Mouse (Mus musculus): Measurements from ENCODE around the gene Ier5l. TPM values are rescaled to one million over a fixed set of nuclear protein-coding genes. Genes with fewer than 3 reads are reported as not detected.

Ier5l gene
- total RNA-seq, 2 experiments from 2014 or later, result not detected

DNA sequence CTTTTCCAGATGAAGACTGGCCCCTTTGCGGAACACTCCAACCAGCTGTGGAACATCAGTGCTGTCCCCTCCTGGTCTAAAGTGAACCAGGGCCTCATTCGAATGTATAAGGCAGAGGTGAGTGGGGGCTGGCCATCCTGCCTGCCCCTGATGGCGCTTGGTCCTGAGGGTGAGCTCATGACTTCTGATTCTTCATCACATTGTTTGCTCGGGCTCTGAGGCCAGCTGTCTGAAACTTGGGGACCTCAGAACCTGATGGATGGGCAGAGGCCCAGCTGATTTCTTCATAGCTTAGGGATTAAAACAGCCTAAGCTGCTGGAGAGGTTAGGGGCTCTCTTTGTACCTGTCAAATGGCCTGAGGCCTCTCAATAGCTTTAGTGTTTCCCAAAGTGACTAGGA is 30.7 kb downstream of the Ier5l start:
- ATAC-seq (replicated peaks; ENCODE audit: low FRiP score, poor library complexity, severe bottlenecking), result no peak

DNA sequence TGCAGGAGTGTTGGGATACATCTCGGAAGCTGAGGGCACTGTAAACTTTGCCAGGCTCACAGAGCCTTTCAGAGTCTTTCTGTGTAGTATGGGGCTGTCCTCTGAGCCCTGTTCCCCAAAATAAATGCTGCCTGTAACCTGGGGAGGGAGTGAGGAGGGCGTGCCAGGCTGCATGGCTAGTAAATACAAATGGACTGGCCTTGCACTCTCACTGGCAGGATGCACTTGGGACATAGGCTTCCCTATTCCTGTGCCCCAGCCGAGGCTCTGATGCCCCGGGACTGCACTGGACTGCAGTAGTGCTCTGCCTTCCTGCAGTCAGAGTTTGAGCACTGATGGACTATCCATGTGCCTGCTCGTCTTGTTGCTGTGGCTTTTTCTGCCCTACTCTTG is 31.5 kb downstream of the Ier5l start:
- ATAC-seq (replicated peaks; ENCODE audit: low FRiP score, poor library complexity, severe bottlenecking), result no peak

DNA sequence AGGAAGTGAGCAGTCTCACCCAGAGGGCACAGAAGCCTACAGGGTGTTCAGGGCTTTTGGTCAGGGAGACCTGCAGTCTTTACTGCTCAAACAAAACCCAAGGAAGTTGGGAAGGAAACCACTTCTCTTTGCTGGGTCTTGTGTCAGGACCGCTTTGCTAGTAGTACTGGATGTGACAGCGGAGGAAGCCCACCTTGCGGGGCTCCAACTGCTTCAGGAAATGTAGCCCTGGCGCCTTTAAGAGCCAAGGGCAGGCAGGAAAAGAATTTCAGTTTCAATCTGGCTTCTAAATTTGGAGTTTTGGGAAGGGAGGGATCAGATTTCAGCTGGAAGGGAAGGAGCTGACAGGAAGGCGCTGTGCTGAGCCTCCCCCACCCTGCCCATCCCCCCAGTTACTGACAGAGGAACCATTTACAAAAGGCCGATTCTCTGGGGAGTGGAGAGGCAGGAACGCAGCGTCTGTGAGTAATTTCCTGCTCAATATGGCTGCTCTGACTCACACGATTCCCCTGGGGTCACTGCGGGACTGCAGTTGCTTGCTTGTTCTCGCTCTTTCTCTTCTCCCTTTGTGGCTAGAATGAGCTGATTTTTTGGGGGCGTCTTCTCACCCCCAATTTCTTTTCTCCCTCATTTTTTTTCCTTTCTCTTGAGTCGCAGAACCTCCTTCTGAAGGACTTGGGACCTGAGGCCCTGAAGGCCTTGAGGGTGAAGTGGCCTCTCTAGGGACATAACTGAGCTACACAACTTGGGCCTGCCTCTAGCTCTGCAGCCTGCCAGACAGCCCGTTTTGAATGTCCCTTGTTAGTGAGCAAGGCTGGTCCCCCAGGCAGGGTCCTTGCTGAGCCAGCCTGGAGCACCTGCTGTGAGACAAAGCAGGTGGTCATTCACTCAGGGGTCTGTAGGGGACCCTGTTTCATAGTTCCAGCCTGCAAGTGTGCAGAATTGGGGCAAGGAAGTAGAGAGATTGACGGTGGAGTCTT is 32.2 kb downstream of the Ier5l start:
- no peak for ATAC-seq (replicated peaks; ENCODE audit: low FRiP score, poor library complexity, severe bottlenecking)

GRCm38 (mm10) chr2:30440701-30441517 is 33.1 kb downstream of the Ier5l start:
- peak; percentile 60 for ATAC-seq (replicated peaks; ENCODE audit: low FRiP score, poor library complexity, severe bottlenecking)

DNA sequence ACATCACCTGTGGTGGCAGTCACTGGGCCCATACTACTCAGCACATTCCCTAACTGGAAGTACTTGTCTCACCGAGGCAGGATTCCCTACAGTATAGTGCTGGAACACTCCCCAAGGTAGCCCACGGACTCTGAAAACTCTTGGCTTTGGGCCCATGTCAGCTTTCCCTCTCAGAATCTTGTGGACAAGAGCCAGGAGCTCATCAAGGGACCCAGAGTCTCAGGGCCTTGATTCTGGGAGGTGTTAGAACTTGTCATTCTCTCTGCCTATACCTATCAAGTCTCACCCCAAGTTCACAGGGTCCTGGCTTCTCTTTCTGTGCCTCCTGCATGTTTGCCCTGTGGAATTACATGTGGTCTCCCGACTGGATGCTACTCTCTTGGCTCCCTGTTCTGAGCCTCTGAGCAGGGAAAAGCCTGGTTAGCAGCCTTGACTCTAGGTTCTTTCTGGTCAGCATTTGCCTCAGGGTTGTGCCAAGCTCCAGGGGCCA is 33.8 kb downstream of the Ier5l start:
- no peak for ATAC-seq (replicated peaks; ENCODE audit: low FRiP score, poor library complexity, severe bottlenecking)

DNA sequence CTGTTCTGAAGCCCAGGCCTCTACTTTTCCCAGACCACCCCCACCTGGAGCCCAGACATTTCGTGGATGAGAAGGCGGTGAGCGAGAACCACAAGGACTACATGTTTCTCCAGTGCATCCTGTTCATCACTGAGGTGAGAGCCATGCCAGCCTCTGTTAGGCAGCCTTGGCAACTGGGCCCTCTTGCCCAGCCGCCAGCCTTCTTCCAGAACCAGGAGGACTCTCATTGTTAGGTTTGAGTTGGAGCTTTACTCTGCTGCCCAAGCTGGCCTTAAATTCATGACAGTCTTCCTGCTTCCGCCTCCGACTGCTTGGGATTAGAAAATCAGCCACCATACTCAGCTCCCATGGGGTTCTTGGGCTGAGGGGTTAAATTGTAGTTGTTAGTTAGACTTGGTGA is 34.4 kb downstream of the Ier5l start:
- ATAC-seq (replicated peaks; ENCODE audit: low FRiP score, poor library complexity, severe bottlenecking), result no peak

DNA sequence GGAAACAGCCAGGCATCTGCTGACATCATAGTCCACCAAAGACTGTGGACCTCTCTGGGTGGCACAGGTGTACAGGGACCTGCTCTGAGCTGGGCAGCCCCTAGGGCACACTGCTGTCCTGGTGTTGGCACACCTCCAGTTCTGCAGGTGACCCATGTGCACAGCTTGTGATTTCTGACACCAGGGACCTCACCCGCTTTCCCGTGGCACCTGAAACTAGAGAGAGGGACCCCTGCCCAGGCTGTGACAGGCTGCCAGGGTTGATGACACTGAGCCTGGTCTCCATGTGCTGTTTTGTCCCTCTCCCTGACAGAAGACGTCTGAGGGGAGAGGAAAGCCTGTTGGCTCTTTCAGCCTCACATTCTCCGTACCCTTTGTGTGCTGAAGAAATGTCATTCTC is 36.2 kb downstream of the Ier5l start:
- ATAC-seq (replicated peaks; ENCODE audit: low FRiP score, poor library complexity, severe bottlenecking), result no peak

- ATAC-seq (replicated peaks; ENCODE audit: low FRiP score, poor library complexity, severe bottlenecking), result no peak
Measured at GRCm38 (mm10) chr2:30436809-30437208, 37.2 kb downstream of the Ier5l start.

DNA sequence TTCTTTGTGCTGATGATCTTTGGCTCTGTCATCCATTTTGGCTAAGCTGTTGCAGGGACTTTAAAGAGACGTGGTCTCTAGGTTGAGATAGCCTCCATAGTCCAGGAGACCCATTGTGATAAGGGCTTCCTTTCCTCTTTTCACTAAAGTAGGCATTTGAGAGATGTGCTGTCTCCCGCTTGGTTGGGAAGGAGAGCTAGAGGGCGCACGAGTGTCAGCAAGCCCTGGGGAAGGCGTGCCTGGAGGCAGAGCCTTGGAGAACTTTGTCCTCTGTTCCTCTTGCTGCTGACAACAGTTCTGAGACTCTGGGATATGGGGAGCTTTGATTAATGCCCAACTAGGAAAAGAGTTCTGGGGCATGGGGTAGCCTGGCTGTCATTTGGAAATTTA is 37.9 kb downstream of the Ier5l start:
- no peak for ATAC-seq (replicated peaks; ENCODE audit: low FRiP score, poor library complexity, severe bottlenecking)

DNA sequence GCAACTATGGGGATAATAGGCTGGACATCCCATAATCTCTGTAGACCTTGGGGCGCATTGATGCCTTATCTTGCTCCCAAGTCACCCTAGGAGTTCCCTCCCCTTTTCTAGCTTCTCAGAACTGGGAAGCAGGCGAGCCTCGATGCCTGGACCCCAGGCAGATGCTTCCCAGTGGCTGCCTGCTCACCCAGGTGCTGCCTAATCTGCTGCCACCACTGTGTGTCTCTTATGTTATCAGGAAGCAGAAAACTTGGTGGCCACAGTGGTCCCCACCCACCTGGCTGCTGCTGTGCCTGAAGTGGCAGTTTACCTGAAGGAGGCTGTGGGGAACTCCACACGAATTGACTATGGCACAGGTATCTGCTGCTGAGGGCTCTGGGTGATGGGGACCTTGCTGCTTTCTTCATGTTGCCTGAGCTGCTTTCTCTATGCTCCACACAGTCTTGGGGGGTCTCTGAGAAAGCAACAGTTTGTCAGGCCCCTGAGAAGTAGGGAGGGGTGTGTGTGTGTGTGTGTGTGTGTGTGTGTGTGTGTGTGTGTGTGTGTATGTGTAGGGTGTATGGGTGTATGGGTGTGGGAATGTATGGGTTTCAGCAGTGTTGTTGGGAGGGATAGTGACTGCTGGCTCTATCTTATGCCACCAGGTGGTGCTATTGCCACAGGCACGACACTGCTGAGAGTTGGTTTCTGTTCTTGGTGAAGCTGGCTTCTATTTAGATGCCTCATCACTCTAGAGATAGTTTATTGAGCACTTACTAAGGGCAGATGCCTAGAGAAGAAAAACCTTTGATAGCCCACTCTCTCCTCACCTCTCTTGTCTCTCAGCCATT is 38.5 kb downstream of the Ier5l start:
- ATAC-seq (replicated peaks; ENCODE audit: low FRiP score, poor library complexity, severe bottlenecking), result peak; percentile 74

- ATAC-seq (replicated peaks; ENCODE audit: low FRiP score, poor library complexity, severe bottlenecking), result 0 out of 2 replicates have a peak, but pooled peaks have one; percentile 41
Measured at GRCm38 (mm10) chr2:30429156-30429555, 44.9 kb downstream of the Ier5l start.

Other genes with a start within 250 kb of the Ier5l start
- gene Lrrc8a, start 236.5 kb downstream of the Ier5l start, total RNA-seq (2015; ENCODE audit: low replicate concordance), result 7.9 TPM in 2 replicates
- gene Lrrc8a, start 236.5 kb downstream of the Ier5l start, total RNA-seq (2017; ENCODE audit: low replicate concordance), result 7.1 and 8.3 TPM in 2 replicates
- gene Gm28035, start 233.7 kb downstream of the Ier5l start, total RNA-seq (2015; ENCODE audit: low replicate concordance), result not detected in 2 replicates
- gene Gm28035, start 233.7 kb downstream of the Ier5l start, total RNA-seq (2017; ENCODE audit: low replicate concordance), result not detected in 2 replicates
- 2.7 TPM in 1 of 2 replicates, not detected in the other for gene Phyhd1, start 208.0 kb downstream of the Ier5l start, total RNA-seq (2015; ENCODE audit: low replicate concordance)
- gene Phyhd1, start 208.0 kb downstream of the Ier5l start, total RNA-seq (2017; ENCODE audit: low replicate concordance), result 1.3 and 5.6 TPM in 2 replicates
- not detected in 2 replicates for gene Gm28038, start 193.2 kb downstream of the Ier5l start, total RNA-seq (2015; ENCODE audit: low replicate concordance)
- not detected in 2 replicates for gene Gm28038, start 193.2 kb downstream of the Ier5l start, total RNA-seq (2017; ENCODE audit: low replicate concordance)
- 1.2 and 1.7 TPM in 2 replicates for gene Dolk, start 187.9 kb downstream of the Ier5l start, total RNA-seq (2015; ENCODE audit: low replicate concordance)
- gene Dolk, start 187.9 kb downstream of the Ier5l start, total RNA-seq (2017; ENCODE audit: low replicate concordance), result 2.8 and 3.0 TPM in 2 replicates
- 14.8 and 22.5 TPM in 2 replicates for gene Nup188, start 187.8 kb downstream of the Ier5l start, total RNA-seq (2015; ENCODE audit: low replicate concordance)
- 5.1 and 7.0 TPM in 2 replicates for gene Nup188, start 187.8 kb downstream of the Ier5l start, total RNA-seq (2017; ENCODE audit: low replicate concordance)
- 5.2 and 7.3 TPM in 2 replicates for gene Sh3glb2, start 114.9 kb downstream of the Ier5l start, total RNA-seq (2015; ENCODE audit: low replicate concordance)
- 7.4 and 9.3 TPM in 2 replicates for gene Sh3glb2, start 114.9 kb downstream of the Ier5l start, total RNA-seq (2017; ENCODE audit: low replicate concordance)
- 0.84 and 1.5 TPM in 2 replicates for gene Miga2, start 110.0 kb downstream of the Ier5l start, total RNA-seq (2015; ENCODE audit: low replicate concordance)
- 4.7 and 5.8 TPM in 2 replicates for gene Miga2, start 110.0 kb downstream of the Ier5l start, total RNA-seq (2017; ENCODE audit: low replicate concordance)
- gene Dolpp1, start 82.0 kb downstream of the Ier5l start, total RNA-seq (2015; ENCODE audit: low replicate concordance), result 2.3 and 3.7 TPM in 2 replicates
- gene Dolpp1, start 82.0 kb downstream of the Ier5l start, total RNA-seq (2017; ENCODE audit: low replicate concordance), result 5.4 and 9.1 TPM in 2 replicates
- 42.0 and 69.4 TPM in 2 replicates for gene Crat, start 58.4 kb downstream of the Ier5l start, total RNA-seq (2015; ENCODE audit: low replicate concordance)
- gene Crat, start 58.4 kb downstream of the Ier5l start, total RNA-seq (2017; ENCODE audit: low replicate concordance), result 51.8 and 55.1 TPM in 2 replicates
- 121 and 149 TPM in 2 replicates for gene Ptpa, start 58.2 kb downstream of the Ier5l start, total RNA-seq (2015; ENCODE audit: low replicate concordance)
- gene Ptpa, start 58.2 kb downstream of the Ier5l start, total RNA-seq (2017; ENCODE audit: low replicate concordance), result 118 and 183 TPM in 2 replicates
- gene Cstad, start 120.8 kb upstream of the Ier5l start, total RNA-seq (2015; ENCODE audit: low replicate concordance), result not detected in 2 replicates
- not detected in 2 replicates for gene Cstad, start 120.8 kb upstream of the Ier5l start, total RNA-seq (2017; ENCODE audit: low replicate concordance)

Measured in erythroblast, adult 5-6 weeks (primary cell).